Mouse (Mus musculus): ENCODE data around the gene Olfr1477. TPM values are rescaled to one million over a fixed set of nuclear protein-coding genes. Genes with fewer than 3 reads are reported as not detected.

Gene Olfr1477
- polyA plus RNA-seq (2014; fragmentation: Illumina TruSeq; extraction: RNeasy Lipid Tissue Mini Kit (QIAGEN cat#74804); ENCODE audit: low read depth, low replicate concordance): not detected

DNA sequence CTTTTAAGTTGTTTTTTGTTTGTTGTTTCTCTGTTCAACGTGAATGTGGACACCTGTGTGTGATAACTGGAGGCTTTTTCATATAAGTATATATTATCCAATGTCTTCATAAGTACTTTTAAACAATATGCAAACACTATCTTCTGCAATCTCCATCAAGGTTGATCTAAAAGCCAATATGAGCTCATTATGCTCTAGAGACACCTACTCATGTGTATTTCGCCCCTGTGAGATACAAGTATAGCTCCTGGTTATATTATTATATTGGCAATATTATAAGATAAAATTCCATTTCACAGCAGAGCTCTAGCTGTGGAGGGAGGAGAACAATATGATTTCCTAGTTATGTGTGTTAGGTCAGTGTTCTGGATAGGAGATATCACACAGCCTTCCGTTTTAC is at the start of gene Olfr1477:
Gene Olfr1477, plus strand, starts transcription at position 301 of the 400 bp plus-strand sequence.

DNA sequence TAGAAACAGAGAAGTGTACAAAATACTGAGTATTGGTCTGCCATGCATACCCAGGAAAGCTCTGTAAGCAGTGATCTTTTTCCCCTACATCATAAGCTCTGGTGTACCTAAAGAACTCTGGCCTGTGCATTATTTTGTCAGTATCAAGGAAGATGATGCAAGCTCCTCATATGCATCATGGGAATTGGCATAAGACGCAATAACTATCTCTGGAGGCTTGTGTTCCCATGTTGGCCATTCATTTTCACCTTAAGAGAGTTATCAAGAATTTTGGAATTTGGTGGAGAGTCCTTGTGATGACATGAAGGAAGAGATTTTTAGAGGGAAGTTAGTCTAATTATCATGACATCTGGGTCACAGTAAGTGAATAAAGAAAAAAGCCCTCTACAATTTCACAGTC is 44.4 kb upstream of the Olfr1477 start, which contains the start of gene Olfr1472:
Gene Olfr1472, minus strand, starts transcription at position 101 of the 400 bp plus-strand sequence.

DNA sequence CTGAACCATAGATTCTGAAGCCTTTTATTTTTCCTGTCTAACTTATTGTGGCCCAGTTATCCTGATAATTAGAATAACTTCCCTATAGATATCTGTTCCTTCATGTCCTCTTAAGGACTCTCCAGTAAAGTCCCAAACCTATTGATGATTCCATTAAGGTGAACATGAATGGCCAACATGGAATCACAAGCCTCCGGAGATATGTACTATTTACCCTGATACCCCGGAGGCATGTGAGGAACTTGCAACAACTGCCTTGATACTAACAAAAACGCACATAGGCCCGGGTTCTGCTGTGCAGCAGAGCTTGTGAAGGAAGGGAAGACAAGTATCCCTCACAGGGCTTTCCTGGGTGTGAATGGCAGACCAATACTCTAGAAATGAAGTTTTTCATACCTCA is 31.1 kb upstream of the Olfr1477 start, which contains the start of gene Olfr1474:
Gene Olfr1474, plus strand, starts transcription at position 301 of the 400 bp plus-strand sequence.

GRCm38 (mm10) chr19:13480096-13480495 is 20.2 kb upstream of the Olfr1477 start, which contains the start of gene Olfr1475:
Olfr1475 (minus strand) TSS chr19:13480196.

GRCm38 (mm10) chr19:13527613-13528012 is 27.3 kb downstream of the Olfr1477 start, which contains the start of gene Olfr1480:
Olfr1480 (plus strand) TSS chr19:13527913.

Other genes starting within 250 kb of the Olfr1477 start
- gene Olfr1465, start 185.0 kb upstream of the Olfr1477 start, polyA plus RNA-seq (2014; fragmentation: Illumina TruSeq; extraction: RNeasy Lipid Tissue Mini Kit (QIAGEN cat#74804); ENCODE audit: low read depth, low replicate concordance): not detected
- not detected for gene Olfr1466, start 161.7 kb upstream of the Olfr1477 start, polyA plus RNA-seq (2014; fragmentation: Illumina TruSeq; extraction: RNeasy Lipid Tissue Mini Kit (QIAGEN cat#74804); ENCODE audit: low read depth, low replicate concordance)
- gene Olfr1467, start 138.3 kb upstream of the Olfr1477 start, polyA plus RNA-seq (2014; fragmentation: Illumina TruSeq; extraction: RNeasy Lipid Tissue Mini Kit (QIAGEN cat#74804); ENCODE audit: low read depth, low replicate concordance): not detected
- not detected for gene Olfr1469, start 92.7 kb upstream of the Olfr1477 start, polyA plus RNA-seq (2014; fragmentation: Illumina TruSeq; extraction: RNeasy Lipid Tissue Mini Kit (QIAGEN cat#74804); ENCODE audit: low read depth, low replicate concordance)
- gene Olfr1471, start 57.1 kb upstream of the Olfr1477 start, polyA plus RNA-seq (2014; fragmentation: Illumina TruSeq; extraction: RNeasy Lipid Tissue Mini Kit (QIAGEN cat#74804); ENCODE audit: low read depth, low replicate concordance): not detected
- not detected for gene Olfr1472, start 44.5 kb upstream of the Olfr1477 start, polyA plus RNA-seq (2014; fragmentation: Illumina TruSeq; extraction: RNeasy Lipid Tissue Mini Kit (QIAGEN cat#74804); ENCODE audit: low read depth, low replicate concordance)
- gene Olfr1474, start 31.0 kb upstream of the Olfr1477 start, polyA plus RNA-seq (2014; fragmentation: Illumina TruSeq; extraction: RNeasy Lipid Tissue Mini Kit (QIAGEN cat#74804); ENCODE audit: low read depth, low replicate concordance): not detected
- not detected for gene Olfr1475, start 20.4 kb upstream of the Olfr1477 start, polyA plus RNA-seq (2014; fragmentation: Illumina TruSeq; extraction: RNeasy Lipid Tissue Mini Kit (QIAGEN cat#74804); ENCODE audit: low read depth, low replicate concordance)
- gene Olfr1480, start 27.4 kb downstream of the Olfr1477 start, polyA plus RNA-seq (2014; fragmentation: Illumina TruSeq; extraction: RNeasy Lipid Tissue Mini Kit (QIAGEN cat#74804); ENCODE audit: low read depth, low replicate concordance): not detected
- not detected for gene Olfr1484, start 83.0 kb downstream of the Olfr1477 start, polyA plus RNA-seq (2014; fragmentation: Illumina TruSeq; extraction: RNeasy Lipid Tissue Mini Kit (QIAGEN cat#74804); ENCODE audit: low read depth, low replicate concordance)
- not detected for gene Olfr1487, start 116.8 kb downstream of the Olfr1477 start, polyA plus RNA-seq (2014; fragmentation: Illumina TruSeq; extraction: RNeasy Lipid Tissue Mini Kit (QIAGEN cat#74804); ENCODE audit: low read depth, low replicate concordance)
- not detected for gene Olfr1489, start 131.1 kb downstream of the Olfr1477 start, polyA plus RNA-seq (2014; fragmentation: Illumina TruSeq; extraction: RNeasy Lipid Tissue Mini Kit (QIAGEN cat#74804); ENCODE audit: low read depth, low replicate concordance)
- gene Olfr1490, start 150.5 kb downstream of the Olfr1477 start, polyA plus RNA-seq (2014; fragmentation: Illumina TruSeq; extraction: RNeasy Lipid Tissue Mini Kit (QIAGEN cat#74804); ENCODE audit: low read depth, low replicate concordance): not detected
- not detected for gene Olfr1491, start 196.7 kb downstream of the Olfr1477 start, polyA plus RNA-seq (2014; fragmentation: Illumina TruSeq; extraction: RNeasy Lipid Tissue Mini Kit (QIAGEN cat#74804); ENCODE audit: low read depth, low replicate concordance)
- gene Olfr1493-ps1, start 222.7 kb downstream of the Olfr1477 start, polyA plus RNA-seq (2014; fragmentation: Illumina TruSeq; extraction: RNeasy Lipid Tissue Mini Kit (QIAGEN cat#74804); ENCODE audit: low read depth, low replicate concordance): not detected
- gene Olfr1494, start 239.2 kb downstream of the Olfr1477 start, polyA plus RNA-seq (2014; fragmentation: Illumina TruSeq; extraction: RNeasy Lipid Tissue Mini Kit (QIAGEN cat#74804); ENCODE audit: low read depth, low replicate concordance): not detected